28 mouse cellular contexts compared by ENCODE assay signal in the genomic region with DNA sequence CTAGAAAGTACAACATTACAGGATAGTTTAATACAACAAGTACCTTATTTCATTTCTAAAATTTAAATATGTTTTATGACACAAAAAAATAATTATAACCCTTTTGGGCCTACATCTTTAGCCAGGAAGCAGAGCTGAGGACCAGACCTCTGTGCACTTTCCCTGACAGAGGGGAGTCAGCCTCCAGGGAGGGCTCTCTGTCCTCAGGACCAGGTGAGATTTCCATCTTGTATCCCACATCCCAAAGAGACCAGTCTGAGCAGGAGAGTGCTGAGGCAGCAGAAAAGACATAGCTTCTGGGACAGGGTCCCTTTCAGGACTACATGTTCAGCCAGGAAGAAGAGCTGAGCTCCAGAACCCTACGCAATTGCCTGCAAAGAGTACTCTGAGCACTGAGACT.
"Had no signal": no experiment of that assay in that cellular context is flagged by ENCODE, and none has a peak within 500 bp of the region (broad histone marks: within the 10 kb centered on the region; RNA-seq: fewer than 3 reads in every experiment).

No protein-coding gene starts in this region.

- H3K9ac ChIP-seq: embryonic facial prominence, embryonic 12.5 days; embryonic facial prominence, embryonic 13.5 days; embryonic facial prominence, embryonic 15.5 days; forebrain, embryonic 12.5 days; forebrain, embryonic 13.5 days; forebrain, embryonic 15.5 days; forebrain, postnatal 0 days had no signal

- ATAC-seq: forebrain, embryonic 13.5 days; forebrain, embryonic 14.5 days; forebrain, embryonic 15.5 days; forebrain, embryonic 16.5 days; forebrain, postnatal 0 days had no signal

- DNase-seq: cerebellum, adult 2 months; cerebellum, adult 8-10 months; cerebellum, adult 9-10 months; cerebellum, adult 9-11 months; cerebellum, postnatal 10 days; cerebellum, postnatal 14 days; cerebellum, postnatal 25 days; cerebellum, postnatal 36 days; embryo, embryonic 11 days; forebrain, postnatal 0 days; gastrocnemius, adult 2 months; gastrocnemius, postnatal 10 days; gastrocnemius, postnatal 14 days; gastrocnemius, postnatal 25 days; gastrocnemius, postnatal 36 days; heart, adult 18-20 months; heart, adult 2 months had no signal

- H3K4me2 ChIP-seq: embryonic facial prominence, embryonic 12.5 days; embryonic facial prominence, embryonic 13.5 days; embryonic facial prominence, embryonic 15.5 days; forebrain, embryonic 12.5 days; forebrain, embryonic 13.5 days; forebrain, embryonic 15.5 days had no signal

- H3K9me3 ChIP-seq: embryonic facial prominence, embryonic 10.5 days; embryonic facial prominence, embryonic 12.5 days; embryonic facial prominence, embryonic 13.5 days; embryonic facial prominence, embryonic 15.5 days; forebrain, embryonic 10.5 days; forebrain, embryonic 12.5 days; forebrain, embryonic 13.5 days; forebrain, embryonic 15.5 days had no signal

- H3K27ac ChIP-seq: embryonic facial prominence, embryonic 10.5 days; embryonic facial prominence, embryonic 12.5 days; embryonic facial prominence, embryonic 13.5 days; embryonic facial prominence, embryonic 15.5 days; forebrain, embryonic 10.5 days; forebrain, embryonic 12.5 days; forebrain, embryonic 13.5 days; forebrain, embryonic 15.5 days; gastrocnemius, adult 2 months; heart, adult 2 months had no signal

- H3K27me3 ChIP-seq: embryonic facial prominence, embryonic 12.5 days; embryonic facial prominence, embryonic 13.5 days; embryonic facial prominence, embryonic 15.5 days; forebrain, embryonic 12.5 days; forebrain, embryonic 13.5 days; forebrain, embryonic 15.5 days had no signal

- H3K36me3 ChIP-seq: embryonic facial prominence, embryonic 10.5 days; embryonic facial prominence, embryonic 12.5 days; embryonic facial prominence, embryonic 13.5 days; embryonic facial prominence, embryonic 15.5 days; forebrain, embryonic 10.5 days; forebrain, embryonic 12.5 days; forebrain, embryonic 15.5 days had no signal

- H3K4me3 ChIP-seq: embryonic facial prominence, embryonic 10.5 days; embryonic facial prominence, embryonic 12.5 days; embryonic facial prominence, embryonic 13.5 days; embryonic facial prominence, embryonic 15.5 days; erythroblast, embryonic 14.5 days; forebrain, embryonic 10.5 days; forebrain, embryonic 12.5 days; forebrain, embryonic 13.5 days; forebrain, embryonic 15.5 days; gastrocnemius, adult 2 months; heart, adult 2 months had no signal

- H3K4me1 ChIP-seq: embryonic facial prominence, embryonic 10.5 days; embryonic facial prominence, embryonic 12.5 days; embryonic facial prominence, embryonic 13.5 days; embryonic facial prominence, embryonic 15.5 days; forebrain, embryonic 10.5 days; forebrain, embryonic 12.5 days; forebrain, embryonic 13.5 days; forebrain, embryonic 15.5 days had no signal
